Mouse (Mus musculus): ENCODE data around the gene Srpr. TPM values are rescaled to one million over a fixed set of nuclear protein-coding genes. Genes with fewer than 3 reads are reported as not detected.

Srpr gene
- polyA plus RNA-seq, 2 experiments, result 115 to 160 TPM

- no peaks in the 10 kb centered on the region for H3K27me3 ChIP-seq (ENCODE audit: control insufficient read depth, insufficient read depth, low read length)
- H3K27ac ChIP-seq (replicated peaks; ENCODE audit: low read depth, low read length), result 0 out of 2 replicates have a peak overlapping the region, but pooled peaks have one; percentile 61
- no peaks in the 10 kb centered on the region for H3K36me3 ChIP-seq (ENCODE audit: control insufficient read depth, insufficient read depth, low read length)
- H3K4me1 ChIP-seq (ENCODE audit: control insufficient read depth, insufficient read depth, low read length), result peaks cover 33% of the 10 kb centered on the region
- H3K9me3 ChIP-seq (ENCODE audit: control insufficient read depth, low read length), result no peaks in the 10 kb centered on the region
- 0 out of 2 replicates have a peak, but pooled peaks have one; percentile 10 for ATAC-seq (ENCODE audit: low FRiP score, low read depth)
- H3K4me2 ChIP-seq (replicated peaks; ENCODE audit: low read depth, low read length, severe bottlenecking), result no peak overlapping the region
- H3K9ac ChIP-seq (ENCODE audit: low read depth, low read length, severe bottlenecking), result no peak overlapping the region
- TF ChIP-seq POLR2A (IDR thresholded peaks at IDR 0.05; ENCODE audit: borderline replicate concordance, extremely low read depth, insufficient read depth, insufficient read length), result no peak
- no peak for DNase-seq (ENCODE audit: low spot score)
- H3K4me3 ChIP-seq (replicated peaks; ENCODE audit: low read length), result no peak overlapping the region
- WGBS, result 40% methylated on average over 13 of the region's 13 CpGs
Measured at GRCm38 (mm10) chr9:35283415-35284069, 83.6 kb downstream of the Srpr start.

GRCm38 (mm10) chr9:35284351-35284750 lies 84.4 kb downstream of the Srpr start:
- Histone ChIP-seq H3K4me2 (replicated peaks; ENCODE audit: low read depth, low read length, severe bottlenecking) (no peak overlapping the region), H3K27ac (replicated peaks; ENCODE audit: low read depth, low read length) (peak overlapping the region; percentile 61; the same call in 1 of the 2 replicates), H3K36me3 (ENCODE audit: control insufficient read depth, insufficient read depth, low read length) (no peaks in the 10 kb centered on the region), H3K27me3 (ENCODE audit: control insufficient read depth, insufficient read depth, low read length) (no peaks in the 10 kb centered on the region), H3K4me3 (replicated peaks; ENCODE audit: low read length) (no peak overlapping the region), H3K9ac (ENCODE audit: low read depth, low read length, severe bottlenecking) (no peak overlapping the region), H3K4me1 (ENCODE audit: control insufficient read depth, insufficient read depth, low read length) (peaks cover 41% of the 10 kb centered on the region), H3K9me3 (ENCODE audit: control insufficient read depth, low read length) (no peaks in the 10 kb centered on the region)
- peak; percentile 61 for DNase-seq (ENCODE audit: low spot score)
- no peak for TF ChIP-seq POLR2A (IDR thresholded peaks at IDR 0.05; ENCODE audit: borderline replicate concordance, extremely low read depth, insufficient read depth, insufficient read length)
- ATAC-seq (ENCODE audit: low FRiP score, low read depth), result peak; percentile 66
- WGBS, result 35% methylated on average over 4 of the region's 4 CpGs

GRCm38 (mm10) chr9:35286351-35286750 lies 86.4 kb downstream of the Srpr start:
- Histone ChIP-seq H3K27ac (replicated peaks; ENCODE audit: low read depth, low read length) (no peak overlapping the region), H3K4me3 (replicated peaks; ENCODE audit: low read length) (no peak overlapping the region), H3K27me3 (ENCODE audit: control insufficient read depth, insufficient read depth, low read length) (no peaks in the 10 kb centered on the region), H3K36me3 (ENCODE audit: control insufficient read depth, insufficient read depth, low read length) (no peaks in the 10 kb centered on the region), H3K9me3 (ENCODE audit: control insufficient read depth, low read length) (no peaks in the 10 kb centered on the region), H3K9ac (ENCODE audit: low read depth, low read length, severe bottlenecking) (no peak overlapping the region), H3K4me2 (replicated peaks; ENCODE audit: low read depth, low read length, severe bottlenecking) (no peak overlapping the region), H3K4me1 (ENCODE audit: control insufficient read depth, insufficient read depth, low read length) (peaks cover 44% of the 10 kb centered on the region)
- 87% methylated on average over 3 of the region's 3 CpGs for WGBS
- TF ChIP-seq POLR2A (IDR thresholded peaks at IDR 0.05; ENCODE audit: borderline replicate concordance, extremely low read depth, insufficient read depth, insufficient read length), result no peak
- DNase-seq (ENCODE audit: low spot score) (no peak), ATAC-seq (ENCODE audit: low FRiP score, low read depth) (no peak)

- Histone ChIP-seq H3K27ac (replicated peaks; ENCODE audit: low read depth, low read length) (no peak overlapping the region), H3K4me3 (replicated peaks; ENCODE audit: low read length) (no peak overlapping the region), H3K36me3 (ENCODE audit: control insufficient read depth, insufficient read depth, low read length) (no peaks in the 10 kb centered on the region), H3K9ac (ENCODE audit: low read depth, low read length, severe bottlenecking) (no peak overlapping the region), H3K4me2 (replicated peaks; ENCODE audit: low read depth, low read length, severe bottlenecking) (no peak overlapping the region), H3K4me1 (ENCODE audit: control insufficient read depth, insufficient read depth, low read length) (peaks cover 27% of the 10 kb centered on the region), H3K9me3 (ENCODE audit: control insufficient read depth, low read length) (no peaks in the 10 kb centered on the region), H3K27me3 (ENCODE audit: control insufficient read depth, insufficient read depth, low read length) (no peaks in the 10 kb centered on the region)
- WGBS, result 25% methylated on average over 7 of the region's 7 CpGs
- no peak for ATAC-seq (ENCODE audit: low FRiP score, low read depth)
- no peak for TF ChIP-seq POLR2A (IDR thresholded peaks at IDR 0.05; ENCODE audit: borderline replicate concordance, extremely low read depth, insufficient read depth, insufficient read length)
- no peak for DNase-seq (ENCODE audit: low spot score)
Measured at GRCm38 (mm10) chr9:35289992-35290391, 90.0 kb downstream of the Srpr start.

GRCm38 (mm10) chr9:35290417-35290816 lies 90.4 kb downstream of the Srpr start:
- Histone ChIP-seq H3K9ac (ENCODE audit: low read depth, low read length, severe bottlenecking) (no peak overlapping the region), H3K4me1 (ENCODE audit: control insufficient read depth, insufficient read depth, low read length) (peaks cover 26% of the 10 kb centered on the region), H3K27me3 (ENCODE audit: control insufficient read depth, insufficient read depth, low read length) (no peaks in the 10 kb centered on the region), H3K27ac (replicated peaks; ENCODE audit: low read depth, low read length) (no peak overlapping the region), H3K4me3 (replicated peaks; ENCODE audit: low read length) (no peak overlapping the region), H3K4me2 (replicated peaks; ENCODE audit: low read depth, low read length, severe bottlenecking) (no peak overlapping the region), H3K36me3 (ENCODE audit: control insufficient read depth, insufficient read depth, low read length) (no peaks in the 10 kb centered on the region), H3K9me3 (ENCODE audit: control insufficient read depth, low read length) (no peaks in the 10 kb centered on the region)
- DNase-seq (ENCODE audit: low spot score) (no peak), ATAC-seq (ENCODE audit: low FRiP score, low read depth) (no peak)
- no peak for TF ChIP-seq POLR2A (IDR thresholded peaks at IDR 0.05; ENCODE audit: borderline replicate concordance, extremely low read depth, insufficient read depth, insufficient read length)
- WGBS, result 90% methylated on average over 3 of the region's 3 CpGs

Data from limb, embryonic 14.5 days (tissue).